Mouse (Mus musculus) myocyte (in vitro differentiated cells): ENCODE measurements around the gene Golga5. TPM values are rescaled to one million over a fixed set of nuclear protein-coding genes. Genes with fewer than 3 reads are reported as not detected.

Experiments
- H3K27me3 ChIP-seq: one replicate; pipeline ENCODE4 v1.6.1; 2011; ENCODE audit not compliant: control insufficient read depth, insufficient read depth, insufficient read length
- H3K36me3 ChIP-seq: one replicate; pipeline ENCODE4 v1.6.1; 2011; ENCODE audit not compliant: control insufficient read depth, insufficient read depth
- H3K4me2 ChIP-seq: one replicate; pipeline ENCODE4 v1.6.1; 2011; ENCODE audit warnings: low read depth, control low read depth
- H3K4me3 ChIP-seq: one replicate; pipeline ENCODE4 v1.5.1; 2011; ENCODE audit warnings: mild to moderate bottlenecking, control low read depth, moderate library complexity
- H3K79me2 ChIP-seq: one replicate; pipeline ENCODE4 v1.6.1; 2011; ENCODE audit not compliant: control insufficient read depth, insufficient read depth
- H3ac ChIP-seq: one replicate; pipeline ENCODE4 v1.6.1; 2011; ENCODE audit not compliant: control insufficient read depth, insufficient read length
- CEBPB ChIP-seq: IDR thresholded peaks from 2 replicates; pipeline ENCODE4 v1.6.1; 2011; ENCODE audit warnings: mild to moderate bottlenecking, moderate library complexity; ENCODE audit not compliant: poor library complexity, insufficient read depth, severe bottlenecking
- E2F4 ChIP-seq: IDR thresholded peaks from one replicate; pipeline ENCODE4 v1.6.1; 2011; ENCODE audit warnings: mild to moderate bottlenecking, control low read depth, moderate library complexity; ENCODE audit not compliant: insufficient read depth
- MAX ChIP-seq: IDR thresholded peaks from one replicate; pipeline ENCODE4 v1.6.1; 2011; ENCODE audit warnings: low read depth, mild to moderate bottlenecking, control low read depth
- MYOD1 ChIP-seq, 3 experiments: IDR thresholded peaks; one replicate each; pipeline ENCODE4 v1.6.1; 2011; ENCODE audit warnings: control low read depth in 2 of 3, low read depth in 2 of 3, mild to moderate bottlenecking in 2 of 3, moderate library complexity in 1 of 3; ENCODE audit not compliant: insufficient read length in 2 of 3, control insufficient read depth in 1 of 3
- MYOG ChIP-seq, 3 experiments: IDR thresholded peaks; one replicate each; pipeline ENCODE4 v1.6.1; 2011; ENCODE audit warnings: control low read depth in 2 of 3, low read depth in 2 of 3, mild to moderate bottlenecking in 2 of 3; ENCODE audit not compliant: insufficient read length in 2 of 3, control insufficient read depth in 1 of 3, insufficient read depth in 1 of 3
- POLR2A ChIP-seq: IDR thresholded peaks from one replicate; pipeline ENCODE4 v1.6.1; 2011; ENCODE audit warnings: low read depth, mild to moderate bottlenecking, control low read depth, moderate library complexity; ENCODE audit not compliant: insufficient read length
- POLR2AphosphoS2 ChIP-seq: IDR thresholded peaks from one replicate; pipeline ENCODE4 v1.6.1; 2011; ENCODE audit warnings: low read depth, control low read depth; ENCODE audit not compliant: insufficient read length
- REST ChIP-seq: IDR thresholded peaks from one replicate; pipeline ENCODE4 v1.6.1; 2011; ENCODE audit warnings: mild to moderate bottlenecking, control low read depth, moderate library complexity; ENCODE audit not compliant: insufficient read depth, insufficient read length
- SRF ChIP-seq: IDR thresholded peaks from one replicate; pipeline ENCODE4 v1.6.1; 2011; ENCODE audit warnings: low read depth; ENCODE audit not compliant: control insufficient read depth, insufficient read length
- TCF12 ChIP-seq: IDR thresholded peaks from one replicate; pipeline ENCODE4 v1.6.1; 2011; ENCODE audit warnings: mild to moderate bottlenecking, control low read depth; ENCODE audit not compliant: poor library complexity, insufficient read depth, severe bottlenecking
- TCF3 ChIP-seq: IDR thresholded peaks from one replicate; pipeline ENCODE4 v1.6.1; 2011; ENCODE audit warnings: low read depth, control low read depth; ENCODE audit not compliant: insufficient read length
- USF1 ChIP-seq: IDR thresholded peaks from one replicate; pipeline ENCODE4 v1.6.1; 2011; ENCODE audit warnings: low read depth, mild to moderate bottlenecking, control low read depth, moderate library complexity
- polyA plus RNA-seq: library from polyadenylated mRNA; unstranded; fragments of >200 nt; fragmentation: generic; extraction: Trizol; gene quantifications from one replicate; pipeline ENCODE4 v1.2.1, GENCODE M21; 2012; ENCODE audit warnings: missing spikeins

Gene Golga5
- polyA plus RNA-seq, 1 experiment, result 13.2 TPM

DNA sequence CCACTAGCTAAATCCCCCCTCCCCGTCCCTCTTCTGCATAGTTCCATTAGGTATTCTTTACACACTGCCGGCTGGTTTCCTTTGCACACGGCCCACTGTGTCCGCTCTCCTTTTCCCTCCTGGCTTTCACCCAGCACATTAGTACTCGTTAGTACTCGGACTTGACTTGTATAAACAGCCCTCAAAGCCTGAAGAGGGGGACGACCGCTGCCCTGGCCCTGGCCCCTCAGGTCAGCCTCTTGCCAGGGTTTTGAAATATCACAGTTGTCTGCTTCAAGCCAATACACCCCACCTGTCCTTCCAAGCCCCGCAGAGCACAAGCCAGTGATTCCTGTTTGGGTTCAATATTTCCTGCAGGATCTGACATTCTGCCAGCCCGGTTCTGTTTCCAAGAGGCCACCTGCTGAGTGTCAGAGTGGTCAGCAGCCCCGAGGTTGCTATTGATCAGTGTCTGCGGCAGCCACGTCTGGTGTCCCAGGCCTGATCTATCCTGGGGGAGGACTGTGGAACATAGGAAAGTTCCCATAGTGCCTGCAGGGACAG lies 52.9 kb downstream of the Golga5 start:
- peaks cover 41% of the 10 kb centered on the region for H3K27me3 ChIP-seq
- no peak overlapping the region for H3K4me2 ChIP-seq
- no peaks in the 10 kb centered on the region for H3K79me2 ChIP-seq
- no peak overlapping the region for H3K4me3 ChIP-seq
- no peak overlapping the region for H3ac ChIP-seq
- H3K36me3 ChIP-seq, result no peaks in the 10 kb centered on the region
- no peak for TF ChIP-seq REST
- TF ChIP-seq CEBPB, result no peak
- no peak for TF ChIP-seq TCF12
- TF ChIP-seq E2F4, result no peak
- TF ChIP-seq MAX, result no peak
- no peak for TF ChIP-seq USF1
- no peak for TF ChIP-seq POLR2AphosphoS2
- TF ChIP-seq TCF3, result no peak

DNA sequence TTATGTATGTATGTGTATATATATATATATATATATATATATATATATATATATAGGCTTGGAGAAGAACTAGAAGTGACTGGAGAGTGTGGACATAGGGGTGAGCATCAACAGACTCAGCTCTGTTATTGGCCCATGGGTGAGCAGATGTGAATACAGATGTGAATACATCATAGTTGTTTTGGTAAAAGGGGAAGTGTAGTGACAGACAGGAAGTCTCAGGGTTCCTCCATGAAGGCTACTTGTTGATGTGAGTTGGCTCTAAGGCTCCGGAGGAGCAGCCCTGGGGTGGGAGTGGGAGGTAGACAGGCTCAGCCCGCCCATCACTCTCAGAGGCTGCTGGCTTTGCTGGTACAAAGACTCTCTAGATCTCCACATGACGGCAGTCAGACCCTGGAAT lies 55.3 kb downstream of the Golga5 start:
- H3K79me2 ChIP-seq, result no peaks in the 10 kb centered on the region
- H3K4me2 ChIP-seq, result no peak overlapping the region
- peaks cover 47% of the 10 kb centered on the region for H3K27me3 ChIP-seq
- no peak overlapping the region for H3K4me3 ChIP-seq
- no peak for TF ChIP-seq POLR2A
- no peak for TF ChIP-seq USF1
- H3K36me3 ChIP-seq, result no peaks in the 10 kb centered on the region
- H3ac ChIP-seq, result no peak overlapping the region

DNA sequence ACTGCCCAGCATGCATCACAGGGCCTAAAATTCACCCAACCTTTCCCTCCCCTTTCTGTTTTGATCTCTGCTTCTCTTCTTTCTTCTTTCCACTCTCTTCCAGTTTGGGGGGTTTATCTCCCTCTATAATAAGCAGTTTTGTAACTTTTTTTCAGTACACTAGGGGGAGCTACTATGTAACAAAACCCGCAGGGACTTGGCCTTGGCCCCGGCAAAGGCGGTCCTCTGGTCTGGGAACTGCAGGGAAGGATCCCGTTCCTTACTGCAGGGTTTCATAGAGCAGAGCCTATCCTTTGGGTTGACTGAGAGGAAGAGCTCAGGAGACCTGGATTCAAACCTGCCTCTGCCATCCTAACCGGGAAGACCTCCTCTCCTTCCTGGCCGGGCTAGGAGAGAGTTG lies 55.8 kb downstream of the Golga5 start:
- Histone ChIP-seq H3ac (no peak overlapping the region), H3K4me2 (no peak overlapping the region), H3K27me3 (peaks cover 45% of the 10 kb centered on the region), H3K36me3 (no peaks in the 10 kb centered on the region), H3K4me3 (no peak overlapping the region), H3K79me2 (no peaks in the 10 kb centered on the region)
- no peak for TF ChIP-seq USF1
- no peak for TF ChIP-seq MAX
- TF ChIP-seq MYOG (IDR thresholded peaks at IDR 0.05; ENCODE audit: control insufficient read depth in 1 of 3, insufficient read depth in 1 of 3, insufficient read length in 2 of 3, low read depth in 2 of 3), result no peak
- no peak for TF ChIP-seq TCF3
- TF ChIP-seq CEBPB, result no peak
- TF ChIP-seq POLR2AphosphoS2, result no peak
- TF ChIP-seq E2F4, result no peak
- TF ChIP-seq TCF12, result no peak
- TF ChIP-seq POLR2A, result no peak
- TF ChIP-seq MYOD1 (IDR thresholded peaks at IDR 0.05; ENCODE audit: control insufficient read depth in 1 of 3, insufficient read length in 2 of 3, low read depth in 2 of 3), result no peak
- no peak for TF ChIP-seq REST
- no peak for TF ChIP-seq SRF

DNA sequence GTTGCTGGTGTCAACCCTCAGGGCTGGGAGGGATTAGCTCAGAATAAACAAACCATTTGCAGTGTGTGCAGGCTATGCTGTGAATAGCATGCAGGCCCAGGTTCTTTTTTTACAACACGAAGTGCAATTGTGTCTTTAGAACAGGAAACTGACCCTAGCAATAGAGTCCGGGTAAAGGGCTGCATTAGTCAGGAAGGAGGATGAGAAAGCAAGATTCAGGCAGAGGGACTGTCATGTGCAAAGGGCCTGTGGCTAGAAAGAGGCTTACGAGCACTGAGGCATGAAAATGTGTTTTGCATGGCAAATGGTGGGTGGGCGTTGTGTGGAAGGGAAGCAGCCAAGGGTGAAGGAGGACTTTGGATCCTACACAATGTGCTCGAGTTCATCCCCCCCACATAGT lies 59.1 kb downstream of the Golga5 start:
- H3K4me3 ChIP-seq, result no peak overlapping the region
- no peak overlapping the region for H3K4me2 ChIP-seq
- no peaks in the 10 kb centered on the region for H3K36me3 ChIP-seq
- H3K27me3 ChIP-seq, result peaks cover 18% of the 10 kb centered on the region
- no peak overlapping the region for H3ac ChIP-seq
- no peak for TF ChIP-seq REST
- no peak for TF ChIP-seq MYOG (IDR thresholded peaks at IDR 0.05; ENCODE audit: control insufficient read depth in 1 of 3, insufficient read depth in 1 of 3, insufficient read length in 2 of 3, low read depth in 2 of 3)
- TF ChIP-seq TCF3, result no peak
- TF ChIP-seq POLR2AphosphoS2, result no peak
- no peaks in the 10 kb centered on the region for H3K79me2 ChIP-seq

DNA sequence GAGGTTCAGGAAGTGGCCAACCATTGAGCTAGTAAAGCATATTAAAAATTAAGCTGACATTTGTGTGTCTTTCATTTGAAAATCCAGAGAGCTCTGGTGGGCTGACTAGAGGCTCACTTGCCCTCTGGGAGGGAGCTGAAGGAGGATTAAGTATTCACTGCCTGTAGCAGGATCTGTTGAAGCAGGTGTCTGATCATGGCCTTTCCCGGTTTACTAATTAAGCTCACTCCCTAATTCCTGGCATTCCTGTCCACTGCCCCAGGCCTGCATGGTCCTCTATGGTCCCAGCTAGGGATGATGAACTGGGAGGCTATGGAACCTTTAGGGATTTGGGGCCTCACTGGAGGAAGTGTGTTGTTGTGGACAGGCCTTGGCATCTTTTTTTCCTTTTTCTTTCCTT lies 66.9 kb downstream of the Golga5 start:
- no peak overlapping the region for H3ac ChIP-seq
- H3K27me3 ChIP-seq, result peaks cover 7% of the 10 kb centered on the region
- no peak for TF ChIP-seq MYOG (IDR thresholded peaks at IDR 0.05; ENCODE audit: control insufficient read depth in 1 of 3, insufficient read depth in 1 of 3, insufficient read length in 2 of 3, low read depth in 2 of 3)
- no peak overlapping the region for H3K4me2 ChIP-seq
- no peaks in the 10 kb centered on the region for H3K79me2 ChIP-seq
- H3K4me3 ChIP-seq, result no peak overlapping the region
- H3K36me3 ChIP-seq, result no peaks in the 10 kb centered on the region

DNA sequence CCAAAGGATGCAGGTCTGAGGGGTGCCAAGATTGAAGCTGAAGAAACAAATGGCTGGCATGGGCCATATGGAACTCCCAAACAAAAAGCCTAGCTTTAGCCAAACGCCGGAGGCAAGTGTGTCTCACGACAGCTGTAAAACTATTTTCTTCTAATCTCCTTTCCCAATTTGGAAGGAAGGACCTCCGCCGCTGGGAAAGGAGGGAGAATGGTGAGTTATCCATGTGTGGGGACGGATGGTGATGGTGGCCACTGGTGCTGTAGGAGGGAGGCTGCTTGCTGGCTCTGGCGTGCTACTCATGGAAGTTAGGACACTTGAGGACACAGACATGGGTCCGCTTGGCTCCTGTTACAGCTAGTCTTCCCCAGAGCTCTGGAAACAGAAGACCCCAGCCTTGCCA lies 71.3 kb downstream of the Golga5 start:
- no peak overlapping the region for H3K4me2 ChIP-seq
- peaks cover 7% of the 10 kb centered on the region for H3K27me3 ChIP-seq
- no peaks in the 10 kb centered on the region for H3K36me3 ChIP-seq
- H3K79me2 ChIP-seq, result no peaks in the 10 kb centered on the region
- no peak overlapping the region for H3K4me3 ChIP-seq
- TF ChIP-seq E2F4, result no peak
- no peak for TF ChIP-seq MAX
- no peak for TF ChIP-seq TCF12
- TF ChIP-seq USF1, result no peak
- TF ChIP-seq MYOG (IDR thresholded peaks at IDR 0.05; ENCODE audit: control insufficient read depth in 1 of 3, insufficient read depth in 1 of 3, insufficient read length in 2 of 3, low read depth in 2 of 3), result no peak
- no peak for TF ChIP-seq SRF
- no peak for TF ChIP-seq MYOD1 (IDR thresholded peaks at IDR 0.05; ENCODE audit: control insufficient read depth in 1 of 3, insufficient read length in 2 of 3, low read depth in 2 of 3)
- no peak for TF ChIP-seq TCF3
- no peak overlapping the region for H3ac ChIP-seq
